Mouse (Mus musculus) stomach, embryonic 15.5 days (tissue): Measurements from ENCODE around the gene Gm853. TPM values are rescaled to one million over a fixed set of nuclear protein-coding genes. Genes with fewer than 3 reads are reported as not detected.

Source experiments
- polyA plus RNA-seq: library from polyadenylated mRNA; unstranded; fragments of >200 nt; fragmentation: Nextera tagmentation; extraction: Ambion mirVana; gene quantifications from 2 replicates; pipeline ENCODE4 v1.2.1, GENCODE M21; 2015

The Gm853 gene
- polyA plus RNA-seq, 1 experiment from 2014 or later: not detected

Other genes with a start within 250 kb of the Gm853 start
- 2.8 and 3.8 TPM in 2 replicates for gene Adgrb2, start 237.5 kb downstream of the Gm853 start, polyA plus RNA-seq
- 91.5 and 93.3 TPM in 2 replicates for gene Col16a1, start 174.6 kb downstream of the Gm853 start, polyA plus RNA-seq
- gene Pef1, start 119.8 kb downstream of the Gm853 start, polyA plus RNA-seq: 61.0 and 62.4 TPM in 2 replicates
- gene Hcrtr1, start 83.0 kb downstream of the Gm853 start, polyA plus RNA-seq: 0.23 and 0.42 TPM in 2 replicates
- gene Tinagl1, start 47.3 kb downstream of the Gm853 start, polyA plus RNA-seq: 63.1 and 64.4 TPM in 2 replicates
- gene Serinc2, start 56.8 kb upstream of the Gm853 start, polyA plus RNA-seq: 34.0 and 34.5 TPM in 2 replicates
- 7.4 and 7.7 TPM in 2 replicates for gene Fabp3, start 86.2 kb upstream of the Gm853 start, polyA plus RNA-seq
- 0.57 TPM in 1 of 2 replicates, not detected in the other for gene Gm10570, start 86.3 kb upstream of the Gm853 start, polyA plus RNA-seq
- 59.9 and 64.9 TPM in 2 replicates for gene Zcchc17, start 137.5 kb upstream of the Gm853 start, polyA plus RNA-seq
- gene Snrnp40, start 137.7 kb upstream of the Gm853 start, polyA plus RNA-seq: 129 and 135 TPM in 2 replicates